Mouse (Mus musculus): ENCODE measurements at regions not wholly inside any gene's neighbourhood (a gene's known extent, or its start where the extent isn't known, plus 50 kb on each side); places are given as distances from the start of the nearest gene placed in this dataset.
A peak's percentile ranks its signal among the peaks of the same experiment; 100 is the strongest.

DNA sequence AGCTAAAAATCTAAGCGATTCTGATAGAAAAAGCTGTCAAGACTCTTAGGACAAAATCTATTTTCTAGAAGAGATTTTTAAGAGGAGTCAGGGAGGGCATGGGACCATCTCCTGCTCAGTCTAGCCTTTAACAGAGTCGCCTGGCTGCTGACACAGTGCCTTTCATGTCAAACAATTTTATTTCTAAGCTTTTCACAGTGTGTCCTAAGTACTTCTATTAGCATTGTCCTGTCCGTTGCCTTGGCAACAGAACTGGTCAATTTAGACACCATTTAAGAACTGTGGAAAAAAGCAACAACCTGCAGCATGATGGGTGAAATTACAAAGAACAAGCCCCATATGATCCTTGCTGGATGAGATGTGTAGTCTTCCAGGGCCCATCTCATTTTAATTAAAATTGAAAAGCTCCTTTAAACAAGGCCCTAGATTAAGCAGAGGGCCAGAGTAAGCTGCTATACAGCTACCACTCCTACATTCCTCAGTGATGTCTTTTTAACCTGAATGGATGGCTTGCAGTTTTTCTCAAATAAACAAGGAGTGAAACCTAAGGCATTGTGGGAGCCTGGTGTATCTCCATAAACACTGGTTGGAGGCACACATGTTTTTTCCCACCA, 133.0 kb upstream of the Nrsn1 start:
- ATAC-seq = peak; percentile 91
- no peaks in the 10 kb centered on the region for H3K27me3 ChIP-seq
- no peaks in the 10 kb centered on the region for H3K9me3 ChIP-seq
- peak overlapping the region; percentile 83 for H3K27ac ChIP-seq
- peaks cover 26% of the 10 kb centered on the region for H3K4me1 ChIP-seq (replicated peaks)
- 7% methylated on average over 3 of the region's 3 CpGs for WGBS
- H3K36me3 ChIP-seq = no peaks in the 10 kb centered on the region
- no peak overlapping the region for H3K9ac ChIP-seq (replicated peaks)
- no peak overlapping the region for H3K4me3 ChIP-seq (replicated peaks)
- H3K4me2 ChIP-seq (replicated peaks) = no peak overlapping the region

GRCm38 (mm10) chr13:25402691-25403090, 132.4 kb upstream of the Nrsn1 start:
- no peaks in the 10 kb centered on the region for H3K27me3 ChIP-seq
- no peak overlapping the region for H3K4me3 ChIP-seq (replicated peaks)
- peaks cover 26% of the 10 kb centered on the region for H3K4me1 ChIP-seq (replicated peaks)
- WGBS = 6% methylated on average over 2 of the region's 2 CpGs
- H3K36me3 ChIP-seq = no peaks in the 10 kb centered on the region
- no peaks in the 10 kb centered on the region for H3K9me3 ChIP-seq
- H3K9ac ChIP-seq (replicated peaks) = no peak overlapping the region
- peak overlapping the region; percentile 83 for H3K27ac ChIP-seq
- no peak for ATAC-seq
- no peak overlapping the region for H3K4me2 ChIP-seq (replicated peaks)

- Histone ChIP-seq H3K27ac (peak overlapping the region; percentile 83), H3K4me3 (replicated peaks) (no peak overlapping the region)
Observed at GRCm38 (mm10) chr13:25401936-25402504, 131.7 kb upstream of the Nrsn1 start.

GRCm38 (mm10) chr13:25392770-25393290, 122.5 kb upstream of the Nrsn1 start:
- Histone ChIP-seq H3K4me1 (replicated peaks) (no peaks in the 10 kb centered on the region), H3K9ac (replicated peaks) (no peak overlapping the region), H3K4me3 (replicated peaks) (no peak overlapping the region), H3K27me3 (no peaks in the 10 kb centered on the region), H3K27ac (no peak overlapping the region), H3K9me3 (no peaks in the 10 kb centered on the region), H3K4me2 (replicated peaks) (no peak overlapping the region), H3K36me3 (no peaks in the 10 kb centered on the region)
- 73% methylated on average over 5 of the region's 5 CpGs for WGBS
- ATAC-seq = no peak

More at GRCm38 (mm10) chr13:25401936-25402504, 131.7 kb upstream of the Nrsn1 start:
- Histone ChIP-seq H3K9ac (replicated peaks) (no peak overlapping the region), H3K36me3 (no peaks in the 10 kb centered on the region), H3K27me3 (no peaks in the 10 kb centered on the region), H3K9me3 (no peaks in the 10 kb centered on the region), H3K4me1 (replicated peaks) (peaks cover 26% of the 10 kb centered on the region), H3K4me2 (replicated peaks) (no peak overlapping the region)
- 27% methylated on average over 9 of the region's 9 CpGs for WGBS
- peak; percentile 67 for ATAC-seq

DNA sequence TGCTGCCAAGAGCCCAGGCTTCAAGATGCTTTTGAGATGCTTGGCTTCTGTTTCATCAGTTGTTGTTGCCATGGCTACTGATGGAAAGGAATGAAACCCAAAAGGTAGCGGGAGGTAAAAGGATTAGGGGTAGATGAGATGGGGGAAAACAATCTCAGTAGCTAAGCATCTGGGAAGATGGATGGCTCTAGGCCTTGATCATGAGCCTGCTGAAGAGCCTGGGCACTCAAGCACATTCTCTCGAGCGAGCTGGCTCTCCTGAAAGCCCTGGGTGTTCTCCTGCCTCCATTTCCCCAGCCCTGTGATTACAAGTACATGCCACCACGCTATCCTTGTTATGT, 92.3 kb upstream of the Nrsn1 start:
- peaks cover 14% of the 10 kb centered on the region for H3K4me1 ChIP-seq (replicated peaks)
- no peak overlapping the region for H3K9ac ChIP-seq (replicated peaks)
- WGBS = 35% methylated on average over 4 of the region's 4 CpGs
- no peaks in the 10 kb centered on the region for H3K36me3 ChIP-seq
- peak overlapping the region; percentile 67 for H3K27ac ChIP-seq
- no peaks in the 10 kb centered on the region for H3K27me3 ChIP-seq
- no peak overlapping the region for H3K4me3 ChIP-seq (replicated peaks)
- H3K4me2 ChIP-seq (replicated peaks) = peak overlapping the region; percentile 27
- H3K9me3 ChIP-seq = no peaks in the 10 kb centered on the region
- ATAC-seq = peak; percentile 84

DNA sequence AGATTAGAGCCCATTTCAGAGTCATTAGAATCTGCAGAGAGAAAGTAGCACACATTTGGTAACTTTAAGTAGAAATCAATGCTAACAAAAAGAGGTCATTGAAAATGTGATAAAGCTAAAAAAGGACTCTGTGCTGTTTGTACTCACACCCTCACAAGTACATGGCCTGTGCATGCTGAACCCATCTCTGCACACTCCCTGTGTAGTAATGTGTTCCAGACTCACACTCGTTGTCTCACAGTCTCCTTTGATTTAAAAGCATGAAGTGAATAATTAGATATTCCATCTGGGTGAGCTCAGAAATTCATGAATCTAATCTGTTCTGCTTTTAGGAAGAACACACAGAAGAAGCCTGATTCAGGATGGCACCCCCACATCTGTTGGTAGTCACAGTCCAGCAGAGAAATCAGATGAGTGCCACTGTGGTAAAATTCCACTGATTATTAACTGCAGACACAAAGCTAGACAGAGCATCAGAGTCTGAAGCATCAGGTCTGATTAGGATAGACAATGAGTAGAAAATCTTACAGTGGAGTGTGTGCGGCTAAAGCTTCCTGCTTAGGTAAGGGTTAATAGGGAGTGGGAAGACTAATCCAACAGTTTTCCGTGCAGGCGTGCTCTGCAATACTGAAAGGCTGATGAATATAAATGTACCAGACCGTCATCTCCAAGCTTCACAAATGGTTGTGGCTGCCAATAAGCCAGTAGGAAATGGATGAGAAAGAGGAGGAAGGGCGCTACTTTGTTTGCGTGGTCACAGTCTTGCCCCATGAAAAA, 91.7 kb upstream of the Nrsn1 start:
- Histone ChIP-seq H3K4me3 (replicated peaks) (no peak overlapping the region), H3K36me3 (no peaks in the 10 kb centered on the region), H3K9me3 (no peaks in the 10 kb centered on the region), H3K27me3 (no peaks in the 10 kb centered on the region), H3K27ac (peak overlapping the region; percentile 67), H3K4me1 (replicated peaks) (peaks cover 14% of the 10 kb centered on the region), H3K9ac (replicated peaks) (no peak overlapping the region), H3K4me2 (replicated peaks) (peak overlapping the region; percentile 27)
- ATAC-seq = peak; percentile 92
- 25% methylated on average over 7 of the region's 7 CpGs for WGBS

DNA sequence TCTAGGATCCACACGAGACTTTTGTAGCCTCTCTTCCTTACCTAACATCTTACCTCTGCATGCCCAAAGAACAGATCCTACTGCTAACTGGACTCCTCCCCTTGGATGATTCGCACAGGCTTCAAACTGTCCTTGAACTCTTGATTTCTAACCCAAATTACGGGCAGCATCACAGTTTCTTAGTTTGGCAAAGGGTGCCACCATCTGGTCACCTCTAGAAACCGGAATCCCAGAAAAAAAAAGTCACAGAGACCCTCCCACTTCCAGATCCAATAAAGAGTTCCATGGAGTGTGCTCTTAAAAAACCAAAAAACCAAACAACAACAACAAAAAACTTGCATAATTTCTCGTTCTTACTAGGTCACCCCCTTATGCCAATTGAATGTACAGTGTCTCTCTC, 77.3 kb upstream of the Nrsn1 start:
- Histone ChIP-seq H3K27ac (no peak overlapping the region), H3K36me3 (no peaks in the 10 kb centered on the region), H3K9me3 (no peaks in the 10 kb centered on the region), H3K9ac (replicated peaks) (no peak overlapping the region), H3K27me3 (no peaks in the 10 kb centered on the region), H3K4me3 (replicated peaks) (no peak overlapping the region), H3K4me2 (replicated peaks) (no peak overlapping the region), H3K4me1 (replicated peaks) (no peaks in the 10 kb centered on the region)
- ATAC-seq = no peak
- 59% methylated on average over 5 of the region's 5 CpGs for WGBS

- no peaks in the 10 kb centered on the region for H3K9me3 ChIP-seq
- no peak overlapping the region for H3K27ac ChIP-seq
- H3K4me3 ChIP-seq (replicated peaks) = no peak overlapping the region
- H3K4me2 ChIP-seq (replicated peaks) = no peak overlapping the region
- no peak for ATAC-seq
- no peaks in the 10 kb centered on the region for H3K4me1 ChIP-seq (replicated peaks)
- 86% methylated on average over 6 of the region's 6 CpGs for WGBS
- H3K36me3 ChIP-seq = no peaks in the 10 kb centered on the region
- no peaks in the 10 kb centered on the region for H3K27me3 ChIP-seq
- H3K9ac ChIP-seq (replicated peaks) = no peak overlapping the region
Observed at GRCm38 (mm10) chr13:25343309-25343708, 73.0 kb upstream of the Nrsn1 start.

DNA sequence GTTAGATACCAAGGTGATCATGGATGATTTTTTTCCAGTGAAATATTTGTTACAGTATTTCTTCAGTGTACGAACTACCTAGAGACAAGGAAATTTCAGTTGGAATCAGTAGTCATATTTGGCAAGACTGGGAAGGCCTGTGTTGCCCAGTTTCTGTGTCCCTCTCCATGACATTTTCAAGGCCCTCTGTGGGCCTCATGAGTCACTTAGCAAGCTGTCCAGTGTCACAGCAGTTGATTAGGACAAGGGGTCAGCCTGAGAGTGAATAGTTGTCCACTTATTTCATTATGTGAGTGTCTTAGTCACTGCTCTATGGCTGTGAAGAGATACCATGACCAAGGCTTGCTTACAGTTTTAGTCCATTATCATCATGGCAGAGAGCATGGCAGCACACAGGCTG, 71.5 kb upstream of the Nrsn1 start:
- Histone ChIP-seq H3K4me1 (replicated peaks) (no peaks in the 10 kb centered on the region), H3K36me3 (no peaks in the 10 kb centered on the region), H3K9ac (replicated peaks) (no peak overlapping the region), H3K4me2 (replicated peaks) (no peak overlapping the region), H3K27me3 (no peaks in the 10 kb centered on the region), H3K27ac (no peak overlapping the region), H3K9me3 (no peaks in the 10 kb centered on the region), H3K4me3 (replicated peaks) (no peak overlapping the region)
- 89% methylated on average over 1 of the region's 1 CpGs for WGBS
- no peak for ATAC-seq

DNA sequence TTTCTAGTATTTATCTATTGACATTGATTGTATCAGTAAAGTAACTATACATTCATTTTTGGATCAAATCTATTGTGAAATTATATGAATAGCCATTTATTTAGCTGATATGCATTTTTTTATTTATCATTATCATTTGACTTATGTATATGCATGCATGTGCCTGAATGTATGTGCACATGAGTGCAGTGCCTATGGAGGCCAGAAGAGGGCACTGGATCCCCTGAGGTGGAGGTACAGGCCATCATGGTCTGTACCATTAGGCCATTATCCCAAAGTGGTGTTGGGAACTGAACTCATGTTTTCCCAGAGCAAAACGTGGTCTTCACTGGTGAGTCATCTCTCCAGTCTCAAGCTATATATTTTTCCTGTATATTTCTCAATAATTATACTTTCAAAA, 63.5 kb upstream of the Nrsn1 start:
- Histone ChIP-seq H3K4me3 (replicated peaks) (no peak overlapping the region), H3K27ac (no peak overlapping the region), H3K9me3 (no peaks in the 10 kb centered on the region), H3K27me3 (no peaks in the 10 kb centered on the region), H3K9ac (replicated peaks) (no peak overlapping the region), H3K4me1 (replicated peaks) (no peaks in the 10 kb centered on the region), H3K4me2 (replicated peaks) (no peak overlapping the region), H3K36me3 (no peaks in the 10 kb centered on the region)
- WGBS = 73% methylated on average over 1 of the region's 1 CpGs
- no peak for ATAC-seq
